In genomic region chr17:37047332-37047976, GRCm38 (mm10) we compare ENCODE assay signal across 7 mouse cellular contexts. TPM values are rescaled to one million over a fixed set of nuclear protein-coding genes. Genes with fewer than 3 reads are reported as not detected.
DNase-seq lines count a peak whose midpoint lies in the region; ATAC-seq lines count a peak whose summit lies in the region.

No protein-coding gene starts in this region.

- peak; percentile 49 to 63 for DNase-seq in right cerebral cortex, postnatal 10 days (ENCODE audit: low spot score in 2 of 2)
- DNase-seq in right cerebral cortex, adult 18-20 months, result no peak
- DNase-seq in limb, embryonic 11.5 days (ENCODE audit: low spot score), result peak; percentile 26
- peak; percentile 5 to 19 for DNase-seq in thymus, postnatal 10 days (ENCODE audit: low spot score in 2 of 2)
- no peak for DNase-seq in adipocyte (ENCODE audit: low spot score)
- DNase-seq in kidney, postnatal 10 days, result no peak

- H3K27ac ChIP-seq in embryonic facial prominence, embryonic 13.5 days, result no peak overlapping the region
- H3K27ac ChIP-seq in limb, embryonic 11.5 days (replicated peaks; ENCODE audit: low read depth, low read length), result no peak overlapping the region

- H3K4me2 ChIP-seq in embryonic facial prominence, embryonic 13.5 days, result peak overlapping the region; percentile 92
- H3K4me2 ChIP-seq in limb, embryonic 11.5 days (ENCODE audit: low read depth, severe bottlenecking), result peak overlapping the region; percentile 89

- peak overlapping the region; percentile 80 for H3K4me3 ChIP-seq in embryonic facial prominence, embryonic 13.5 days
- peak overlapping the region; percentile 76 for H3K4me3 ChIP-seq in limb, embryonic 11.5 days (ENCODE audit: low read depth, low read length)

- H3K9ac ChIP-seq in embryonic facial prominence, embryonic 13.5 days, result peak overlapping the region; percentile 93
- peak overlapping the region; percentile 12; the same call in 1 of the 2 replicates for H3K9ac ChIP-seq in limb, embryonic 11.5 days (ENCODE audit: low read length)

- peaks cover 47% of the 10 kb centered on the region for H3K4me1 ChIP-seq in embryonic facial prominence, embryonic 13.5 days
- H3K4me1 ChIP-seq in limb, embryonic 11.5 days (ENCODE audit: control insufficient read depth, insufficient read depth, low read length), result peaks cover 13% of the 10 kb centered on the region

- H3K27me3 ChIP-seq in embryonic facial prominence, embryonic 13.5 days, result peaks cover 5% of the 10 kb centered on the region
- peaks cover 4% of the 10 kb centered on the region; the same call in 1 of the 2 replicates for H3K27me3 ChIP-seq in limb, embryonic 11.5 days (ENCODE audit: control insufficient read depth, insufficient read depth, low read length)

- ATAC-seq in embryonic facial prominence, embryonic 13.5 days (ENCODE audit: insufficient number of reproducible peaks, insufficient read depth, low FRiP score, low TSS enrichment, low read depth), result no peak
- ATAC-seq in limb, embryonic 11.5 days (ENCODE audit: insufficient number of reproducible peaks, low FRiP score, low TSS enrichment, low read depth), result no peak

- 18% methylated on average over 19 of the region's 19 CpGs for WGBS in embryonic facial prominence, embryonic 13.5 days
- WGBS in limb, embryonic 11.5 days, result 21% methylated on average over 19 of the region's 19 CpGs

- no peaks in the 10 kb centered on the region for H3K36me3 ChIP-seq in embryonic facial prominence, embryonic 13.5 days
- no peaks in the 10 kb centered on the region for H3K36me3 ChIP-seq in limb, embryonic 11.5 days (ENCODE audit: control insufficient read depth, insufficient read depth, low read length)

- no peaks in the 10 kb centered on the region for H3K9me3 ChIP-seq in embryonic facial prominence, embryonic 13.5 days
- H3K9me3 ChIP-seq in limb, embryonic 11.5 days (ENCODE audit: control insufficient read depth, low read length), result no peaks in the 10 kb centered on the region

RNA-seq across cellular contexts. Expression of gene Gabbr1, which starts 1.7 kb away (rescaled TPM):
- 15.8 and 16.1 TPM in 2 replicates for polyA plus RNA-seq in embryonic facial prominence, embryonic 13.5 days (2015; fragmentation: Nextera tagmentation; extraction: Ambion mirVana)
- 7.9 and 9.7 TPM in 2 replicates for polyA plus RNA-seq in limb, embryonic 11.5 days (2014; fragmentation: Nextera tagmentation; extraction: Ambion mirVana)

RNA-seq across cellular contexts. Expression of gene Mog, which starts 24.3 kb away (rescaled TPM):
- polyA plus RNA-seq in embryonic facial prominence, embryonic 13.5 days (2015; fragmentation: Nextera tagmentation; extraction: Ambion mirVana), result 0.30 and 0.31 TPM in 2 replicates
- 0.25 and 0.26 TPM in 2 replicates for polyA plus RNA-seq in limb, embryonic 11.5 days (2014; fragmentation: Nextera tagmentation; extraction: Ambion mirVana)

RNA-seq across cellular contexts. Expression of gene Olfr90, which starts 40.8 kb away (rescaled TPM):
- 0.10 TPM in 1 of 2 replicates, not detected in the other for polyA plus RNA-seq in embryonic facial prominence, embryonic 13.5 days (2015; fragmentation: Nextera tagmentation; extraction: Ambion mirVana)
- 0.09 TPM in 1 of 2 replicates, not detected in the other for polyA plus RNA-seq in limb, embryonic 11.5 days (2014; fragmentation: Nextera tagmentation; extraction: Ambion mirVana)

RNA-seq across cellular contexts. Expression of gene Zfp57, which starts 46.5 kb away (rescaled TPM):
- polyA plus RNA-seq in embryonic facial prominence, embryonic 13.5 days (2015; fragmentation: Nextera tagmentation; extraction: Ambion mirVana), result 112 and 113 TPM in 2 replicates
- 101 and 106 TPM in 2 replicates for polyA plus RNA-seq in limb, embryonic 11.5 days (2014; fragmentation: Nextera tagmentation; extraction: Ambion mirVana)

RNA-seq across cellular contexts. Expression of gene Olfr91, which starts 50.6 kb away (rescaled TPM):
- not detected in 2 replicates for polyA plus RNA-seq in embryonic facial prominence, embryonic 13.5 days (2015; fragmentation: Nextera tagmentation; extraction: Ambion mirVana)
- 0.14 TPM in 1 of 2 replicates, not detected in the other for polyA plus RNA-seq in limb, embryonic 11.5 days (2014; fragmentation: Nextera tagmentation; extraction: Ambion mirVana)

Comparison
In these comparisons a context has a peak if more than half of its experiments do, and no peak if none do; other contexts are left out.
1. DNase-seq: peak in right cerebral cortex, postnatal 10 days (2 of 2), limb, embryonic 11.5 days (single experiment) and thymus, postnatal 10 days (2 of 2); none in right cerebral cortex, adult 18-20 months (single experiment), adipocyte (single experiment) and kidney, postnatal 10 days (single experiment).